Mouse (Mus musculus) C2C12 (cell line): ENCODE data around the gene Otx2.

Source experiments
- CTCF ChIP-seq: IDR thresholded peaks from one replicate; pipeline ENCODE4 v1.5.1; 2011; ENCODE audit not compliant: control insufficient read depth, insufficient read depth, insufficient read length
- MAX ChIP-seq: IDR thresholded peaks from one replicate; pipeline ENCODE4 v1.6.1; 2011; ENCODE audit warnings: mild to moderate bottlenecking, control low read depth
- MYOD1 ChIP-seq: IDR thresholded peaks from one replicate; pipeline ENCODE4 v1.6.1; 2011; ENCODE audit warnings: low read depth; ENCODE audit not compliant: control insufficient read depth, insufficient read length

GRCm38 (mm10) chr14:48659661-48660060 lies 14.0 kb downstream of the Otx2 start:
- TF ChIP-seq CTCF: no peak
- TF ChIP-seq MAX: no peak
- no peak for TF ChIP-seq MYOD1
